Mouse (Mus musculus): ENCODE data around the gene Atad3a.
"Not testable (repeated sequence)": the region's sequence is repeated elsewhere in the genome, so short reads cannot be mapped to it uniquely, and the experiment has no call there.

The Atad3a gene

DNA sequence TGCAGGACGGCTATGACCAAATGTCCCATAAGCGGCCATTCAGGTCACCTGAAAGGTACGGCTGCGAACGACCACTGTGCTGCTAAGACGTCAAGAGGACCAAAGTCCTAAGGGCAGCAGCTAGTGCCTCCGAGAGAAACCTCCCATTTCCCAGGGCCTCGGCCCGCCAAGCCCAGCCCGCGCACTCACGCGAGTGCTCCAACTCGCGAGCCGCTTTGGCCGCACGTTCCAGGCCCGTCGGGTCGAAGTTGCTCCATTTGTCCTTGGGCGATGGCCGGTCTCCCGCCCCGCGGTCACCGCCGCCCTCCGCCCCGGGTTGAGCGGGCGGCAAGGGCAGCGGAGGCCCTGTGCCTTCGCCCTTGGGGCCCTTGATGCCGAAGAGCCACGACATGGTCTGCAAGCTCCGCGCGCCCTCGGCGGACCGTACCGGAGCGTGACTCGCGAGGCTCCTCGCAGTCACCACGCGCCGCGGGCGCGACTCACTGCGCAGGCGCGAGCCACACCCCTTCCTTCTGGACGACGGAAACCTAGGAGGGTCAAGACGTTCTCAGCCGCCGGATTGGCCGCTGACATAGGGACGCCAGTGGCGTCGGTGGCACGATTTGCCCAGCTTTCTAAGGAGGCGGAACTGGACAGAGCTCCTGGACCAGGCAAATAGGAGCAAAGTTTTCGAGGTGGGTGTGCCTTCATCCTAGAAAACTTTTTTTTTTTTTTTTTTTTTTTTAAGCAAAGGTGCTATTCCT is at the start of gene Atad3a:
Gene Atad3a, minus strand, starts transcription at position 481 of the 743 bp plus-strand sequence.
- ATAC-seq (ENCODE audit: insufficient number of reproducible peaks, low FRiP score, low TSS enrichment), result peak; percentile 89; the same call in 1 of the 2 replicates

DNA sequence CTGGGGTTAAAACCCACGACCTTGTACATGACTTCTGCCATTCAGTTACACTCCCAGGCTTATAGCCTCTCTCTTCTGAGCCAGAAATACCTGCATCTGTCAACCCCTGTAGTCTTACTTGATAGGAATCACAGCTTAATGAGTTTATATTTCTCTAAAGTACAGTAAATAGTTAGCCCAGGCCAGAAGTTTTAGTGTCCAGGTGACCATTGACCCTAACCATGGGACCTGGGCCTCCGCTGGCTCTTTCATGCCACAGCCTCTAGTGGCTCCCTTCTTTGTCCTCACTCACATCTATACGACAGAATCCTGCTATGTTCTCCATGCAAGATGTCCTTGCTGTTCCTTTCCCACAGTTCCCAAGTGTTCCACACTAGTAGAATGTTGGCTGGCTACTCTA is 46.9 kb upstream of the Atad3a start:
- no peak for ATAC-seq (ENCODE audit: insufficient number of reproducible peaks, low FRiP score, low TSS enrichment)

DNA sequence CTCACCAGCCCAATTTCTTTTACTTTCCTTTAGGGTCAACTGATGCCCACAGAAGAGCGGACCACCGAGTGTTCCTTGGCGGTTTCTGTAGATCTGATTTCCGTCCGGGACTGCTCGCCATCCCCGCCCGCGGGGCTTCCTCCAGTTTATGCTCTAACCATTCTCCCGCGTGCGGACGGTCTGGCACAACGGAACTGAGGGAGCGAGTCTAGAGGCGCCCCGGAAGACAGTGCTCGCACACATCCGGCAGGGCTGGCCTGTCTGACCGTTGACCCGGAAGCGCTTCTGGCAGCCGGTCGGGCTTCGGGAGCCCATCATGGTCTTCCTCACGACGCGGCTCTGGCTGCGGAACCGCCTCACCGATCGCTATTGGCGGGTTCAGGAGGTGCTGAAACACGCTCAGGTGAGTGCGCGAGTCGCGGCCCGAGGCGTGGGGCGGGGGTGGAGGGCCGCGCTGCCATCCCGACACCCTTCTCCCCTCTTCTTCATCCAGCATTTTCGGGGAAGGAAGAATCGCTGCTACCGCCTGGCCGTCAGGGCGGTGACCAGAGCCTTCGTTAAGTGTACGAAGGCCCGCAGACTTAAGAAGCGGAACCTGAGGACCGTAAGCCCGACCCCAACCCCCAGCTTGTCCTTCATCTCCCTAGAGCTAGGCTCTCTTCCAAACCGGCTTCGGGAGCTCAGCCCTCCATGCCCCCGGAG is 42.6 kb upstream of the Atad3a start:
- peak; percentile 91; the same call in 1 of the 2 replicates for ATAC-seq (ENCODE audit: insufficient number of reproducible peaks, low FRiP score, low TSS enrichment)

DNA sequence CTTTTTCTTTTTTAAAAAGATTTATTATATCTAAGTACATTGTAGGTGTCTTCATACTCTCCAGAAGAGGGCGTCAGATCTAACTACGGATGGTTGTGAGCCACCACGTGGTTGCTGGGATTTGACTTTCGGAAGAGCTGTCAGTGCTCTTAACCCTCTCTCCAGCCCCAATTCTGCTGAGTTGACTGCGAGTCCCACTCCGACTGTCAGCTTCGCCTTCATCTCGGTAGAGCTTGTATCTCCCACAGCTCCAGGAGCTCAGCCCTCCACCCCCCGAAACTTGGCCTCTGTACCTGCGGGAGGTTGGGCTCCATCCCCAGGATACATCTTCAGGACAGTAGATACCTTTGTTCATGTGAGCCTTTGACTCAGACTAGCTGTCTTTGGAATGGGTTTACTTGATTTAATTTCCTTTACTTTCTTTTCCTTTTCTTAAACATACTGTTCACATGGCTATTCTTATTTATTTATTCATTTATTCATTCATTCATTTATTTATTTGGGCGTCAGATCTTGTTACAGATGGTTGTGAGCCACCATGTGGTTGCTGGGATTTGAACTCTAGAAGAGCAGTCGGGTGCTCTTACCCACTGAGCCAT is 41.9 kb upstream of the Atad3a start, which contains the start of gene Mrpl20:
Gene Mrpl20, plus strand, starts transcription at position 138 of the 599 bp plus-strand sequence.
- no peak for ATAC-seq (ENCODE audit: insufficient number of reproducible peaks, low FRiP score, low TSS enrichment)

DNA sequence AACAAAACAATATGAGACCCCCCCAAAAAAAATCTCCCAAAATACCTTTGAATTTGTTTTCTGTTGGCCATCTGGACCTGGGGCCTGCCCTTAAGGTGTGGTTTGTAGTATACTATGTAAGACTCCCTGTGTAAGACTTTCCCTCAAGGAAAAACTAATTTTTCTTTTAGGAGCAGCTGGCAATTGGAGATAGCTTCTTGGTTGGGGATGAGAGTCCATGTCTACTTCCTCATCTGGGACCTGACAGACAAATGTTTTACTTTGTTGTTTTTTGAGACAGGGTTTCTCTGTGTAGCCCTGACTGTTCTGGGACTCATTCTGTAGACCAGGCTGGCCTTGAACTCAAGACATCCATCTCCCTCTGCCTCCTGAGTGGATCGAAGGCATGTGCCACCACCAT is 41.2 kb upstream of the Atad3a start:
- ATAC-seq (ENCODE audit: insufficient number of reproducible peaks, low FRiP score, low TSS enrichment), result no peak

DNA sequence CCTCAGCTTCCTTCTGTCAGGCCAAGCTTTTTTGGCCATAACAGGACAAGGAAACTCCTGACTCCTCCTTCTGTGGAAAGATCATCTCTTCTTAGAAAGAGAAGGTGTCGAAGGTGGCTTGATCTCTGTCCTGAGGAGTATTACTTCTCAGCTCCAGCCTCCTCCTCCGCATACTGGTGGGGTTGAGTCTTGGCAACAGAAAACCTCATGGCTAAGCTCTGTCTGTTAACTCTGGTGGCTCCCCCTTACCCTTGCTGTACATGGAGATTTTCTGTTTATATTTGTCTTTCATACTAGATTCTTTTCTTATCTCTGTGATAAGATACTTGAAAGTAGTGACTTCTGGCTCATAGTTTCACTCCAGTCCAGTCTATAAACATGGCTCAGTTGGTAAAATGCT is 32.8 kb upstream of the Atad3a start:
- ATAC-seq (ENCODE audit: insufficient number of reproducible peaks, low FRiP score, low TSS enrichment), result no peak

DNA sequence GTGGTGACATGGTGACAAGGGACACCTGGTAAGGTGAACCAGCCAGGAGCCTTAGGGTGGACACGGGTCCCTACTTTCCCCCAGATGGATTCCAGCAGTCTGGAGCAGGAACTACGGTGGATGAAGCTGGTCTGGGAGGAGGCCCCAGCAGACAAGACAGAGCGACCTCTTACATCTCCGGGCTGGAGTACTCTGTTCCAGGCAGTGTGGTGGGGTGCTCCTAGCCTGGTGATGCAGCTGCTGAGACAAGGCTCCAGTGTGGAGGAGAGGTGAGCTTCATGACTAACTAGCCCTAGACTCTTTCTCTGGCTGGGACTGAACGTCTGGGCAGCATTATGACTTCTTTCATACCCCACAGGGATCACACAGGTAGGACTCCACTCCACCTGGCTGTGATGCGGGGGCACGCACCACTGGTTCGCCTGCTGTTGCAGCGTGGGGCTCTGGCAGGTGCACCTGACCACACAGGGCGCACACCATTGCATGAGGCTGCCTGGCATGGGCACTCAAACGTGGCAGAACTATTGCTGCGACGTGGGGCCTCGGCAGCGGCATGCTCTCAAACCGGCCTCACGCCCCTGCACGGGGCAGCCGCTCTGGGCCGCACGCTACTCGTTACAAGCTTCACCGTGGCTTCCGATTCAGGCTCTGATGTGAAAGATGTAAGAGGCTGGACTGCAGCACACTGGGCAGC is 30.5 kb upstream of the Atad3a start:
- ATAC-seq (ENCODE audit: insufficient number of reproducible peaks, low FRiP score, low TSS enrichment), result no peak

DNA sequence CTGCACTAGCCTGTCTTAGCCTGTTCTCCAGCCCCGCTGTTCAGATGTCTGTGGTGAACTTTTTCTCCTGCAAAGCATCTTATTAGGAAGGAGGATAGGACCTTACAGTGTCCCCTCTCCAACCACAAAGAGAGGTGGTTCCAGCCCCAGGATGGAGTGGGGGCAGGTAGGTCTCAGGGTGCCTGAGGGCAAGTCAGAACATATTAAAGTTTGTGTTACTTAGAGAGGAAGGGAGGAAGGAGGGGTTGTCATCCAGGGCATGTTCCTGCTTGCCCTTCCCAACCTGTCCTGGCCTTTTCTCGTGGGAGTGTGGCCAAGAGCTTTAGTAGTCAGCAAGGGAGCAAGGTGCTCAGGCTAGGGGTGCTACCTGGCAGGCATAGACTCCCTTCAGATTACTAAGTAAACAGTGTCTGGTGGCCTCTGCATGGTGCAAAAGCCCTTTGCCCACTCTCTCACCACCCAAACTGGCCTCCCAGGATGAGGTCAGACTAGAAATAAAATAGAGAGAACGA is 29.8 kb upstream of the Atad3a start:
- ATAC-seq (ENCODE audit: insufficient number of reproducible peaks, low FRiP score, low TSS enrichment), result no peak

DNA sequence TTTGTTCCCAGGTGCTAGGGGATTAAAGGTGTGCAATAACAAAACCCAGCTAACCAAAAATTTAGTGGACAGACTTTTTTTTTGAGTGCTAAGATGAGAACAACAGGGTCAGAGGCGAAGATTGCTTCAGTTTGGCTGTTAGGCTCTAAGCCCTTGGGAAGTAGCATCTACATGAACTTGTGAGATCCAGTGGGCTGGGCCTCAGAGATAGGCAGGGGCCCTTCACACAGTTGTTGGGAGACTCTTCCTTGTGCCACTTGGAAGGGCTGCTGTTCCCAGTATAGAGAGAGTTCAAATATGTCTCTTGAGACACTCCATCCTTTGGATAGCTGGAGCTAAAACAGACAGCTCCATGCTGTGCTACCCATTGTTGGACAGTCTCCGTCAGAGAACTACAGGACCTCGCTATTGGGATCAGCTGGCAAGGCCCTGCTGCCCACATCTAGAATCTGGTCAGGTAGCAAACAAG is 29.2 kb upstream of the Atad3a start, which contains the start of gene Ankrd65:
Gene Ankrd65, plus strand, starts transcription at position 419 of the 469 bp plus-strand sequence.
- no peak for ATAC-seq (ENCODE audit: insufficient number of reproducible peaks, low FRiP score, low TSS enrichment)

DNA sequence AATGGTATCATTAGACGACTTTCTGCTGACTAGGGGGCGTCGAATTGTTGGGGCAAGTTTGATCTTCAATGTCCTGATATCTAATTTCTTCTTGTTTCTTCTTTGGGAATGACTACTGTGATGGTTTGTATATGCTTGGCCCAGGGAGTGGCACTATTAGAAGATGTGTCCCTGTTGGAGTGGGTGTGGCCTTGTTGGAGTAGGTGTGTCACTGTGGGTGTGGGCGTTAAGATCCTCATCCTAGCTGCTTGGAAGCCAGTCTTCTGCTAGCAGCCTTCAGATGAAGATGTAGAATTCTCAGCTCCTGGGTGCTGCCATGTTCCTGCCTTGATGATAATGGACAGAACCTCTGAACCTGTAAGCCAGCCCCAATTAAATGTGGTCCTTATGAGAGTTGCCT is 27.9 kb upstream of the Atad3a start:
- ATAC-seq (ENCODE audit: insufficient number of reproducible peaks, low FRiP score, low TSS enrichment), result not testable (repeated sequence)

DNA sequence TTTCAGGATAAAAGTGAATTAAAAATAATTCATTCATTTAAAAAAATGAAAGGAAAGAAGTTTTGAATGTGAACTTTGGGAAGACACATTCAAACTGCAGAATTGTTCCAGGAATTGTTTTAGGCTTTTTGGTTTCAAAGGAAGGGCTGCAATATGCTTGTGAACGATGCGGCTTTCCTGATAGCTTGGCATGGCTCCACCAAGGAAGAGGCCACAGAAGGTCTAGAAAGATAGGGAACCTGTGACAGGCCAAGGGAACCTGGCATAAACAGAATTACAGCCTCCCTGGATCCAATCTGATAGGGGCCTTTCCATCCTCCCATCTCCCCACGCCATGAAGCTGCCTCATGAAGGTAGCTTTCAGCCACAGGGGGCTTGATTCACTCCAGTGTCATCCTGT is 27.4 kb upstream of the Atad3a start:
- no peak for ATAC-seq (ENCODE audit: insufficient number of reproducible peaks, low FRiP score, low TSS enrichment)

DNA sequence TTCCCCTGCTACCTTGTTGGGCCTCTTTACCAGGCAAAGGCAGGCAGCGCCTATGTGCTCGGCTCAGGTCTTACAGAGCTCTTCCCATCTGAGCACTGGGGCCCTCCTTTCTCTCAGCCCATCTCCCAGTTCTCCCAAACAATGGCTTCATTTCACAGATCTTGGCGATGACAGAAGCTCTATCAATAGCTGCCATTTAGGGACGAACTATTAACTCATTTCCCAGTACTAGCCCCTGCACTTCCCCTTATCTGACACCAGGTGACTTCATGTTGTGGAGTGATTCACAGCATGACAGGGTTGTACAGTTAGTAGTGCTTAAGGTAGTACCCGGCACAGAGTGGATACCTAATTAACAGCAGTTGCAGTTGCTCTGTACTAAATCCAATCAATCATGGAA is 24.9 kb upstream of the Atad3a start, which contains the start of gene Tmem88b:
Gene Tmem88b, minus strand, starts transcription at position 56 of the 400 bp plus-strand sequence.
- no peak for ATAC-seq (ENCODE audit: insufficient number of reproducible peaks, low FRiP score, low TSS enrichment)

DNA sequence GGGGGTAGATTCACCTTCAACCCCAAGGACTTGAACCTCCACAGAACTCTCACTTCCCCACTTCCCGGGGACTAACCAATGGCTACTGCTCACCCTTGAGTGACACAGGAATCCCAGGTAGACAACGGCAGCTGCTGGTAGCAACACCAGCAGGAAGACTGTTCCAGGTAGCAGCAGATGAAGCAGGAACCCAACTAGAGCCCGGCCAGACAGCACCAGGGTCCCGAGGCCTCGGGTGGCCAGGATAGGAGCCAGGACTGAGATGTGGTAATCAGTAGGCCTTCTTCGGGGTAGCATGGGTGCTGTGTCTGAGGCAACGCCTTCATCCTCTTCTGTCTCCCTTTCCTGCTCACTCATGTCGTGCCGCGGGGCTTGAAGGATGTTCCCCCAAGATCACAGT is 24.4 kb upstream of the Atad3a start:
- ATAC-seq (ENCODE audit: insufficient number of reproducible peaks, low FRiP score, low TSS enrichment), result no peak

DNA sequence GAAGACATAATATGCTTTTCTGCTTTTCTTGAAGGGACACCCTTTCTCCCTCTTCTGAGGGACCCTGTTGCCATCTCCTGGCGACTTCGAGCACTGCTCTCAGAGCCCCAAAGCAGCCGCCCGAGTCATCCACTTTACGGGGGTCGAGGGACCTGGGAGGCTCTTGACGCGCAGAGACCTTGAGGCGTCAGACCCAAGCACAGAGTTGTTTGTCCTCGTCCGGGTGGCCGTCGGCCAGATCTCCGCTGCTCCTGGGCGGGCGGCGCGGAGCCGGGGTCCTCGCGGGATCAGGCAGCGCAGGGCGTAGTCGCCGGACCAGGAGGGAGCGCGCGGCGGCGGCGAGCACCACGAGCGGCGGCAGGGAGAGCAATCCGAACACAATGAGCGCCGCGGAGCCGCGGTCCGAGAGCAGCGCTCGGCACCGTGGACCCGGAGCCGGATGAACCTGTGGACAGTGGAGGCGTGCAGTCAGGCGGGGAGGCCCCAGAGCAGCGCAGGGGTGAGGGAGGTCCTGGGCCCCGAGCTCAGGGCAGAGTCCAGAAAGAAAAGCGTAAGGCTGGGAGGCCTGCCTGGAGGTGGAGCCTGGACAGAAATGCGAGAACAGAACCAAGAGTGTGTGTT is 23.3 kb upstream of the Atad3a start:
- ATAC-seq (ENCODE audit: insufficient number of reproducible peaks, low FRiP score, low TSS enrichment), result peak; percentile 84

DNA sequence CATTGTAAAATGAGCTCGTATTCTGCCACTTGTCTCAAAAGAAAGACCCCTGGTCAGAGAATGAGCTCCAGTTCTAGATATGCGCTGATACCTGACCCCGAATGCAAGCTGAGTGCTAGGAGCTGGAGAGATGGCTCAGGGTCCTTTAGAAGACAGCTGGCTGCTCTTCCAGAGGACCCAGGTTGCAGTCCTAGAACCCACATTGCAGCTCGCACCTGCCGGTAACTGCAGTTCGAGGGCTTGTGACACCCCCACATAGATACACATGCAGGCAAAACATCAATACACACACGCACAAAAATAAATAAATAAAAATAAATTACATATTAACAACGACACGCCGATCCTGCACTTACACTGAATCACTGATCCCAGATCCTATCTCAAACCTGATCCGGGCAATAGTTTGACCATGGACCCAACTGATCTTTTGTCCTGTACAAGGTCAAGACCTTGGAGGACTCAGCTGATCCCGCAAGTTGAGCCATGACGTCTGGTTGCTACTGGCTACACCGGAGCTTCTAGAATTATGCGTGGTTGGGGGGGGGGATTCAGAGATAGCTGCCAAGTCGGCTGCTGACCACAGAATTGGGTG is 22.7 kb upstream of the Atad3a start:
- no peak; the same call in 1 of the 2 replicates for ATAC-seq (ENCODE audit: insufficient number of reproducible peaks, low FRiP score, low TSS enrichment)

DNA sequence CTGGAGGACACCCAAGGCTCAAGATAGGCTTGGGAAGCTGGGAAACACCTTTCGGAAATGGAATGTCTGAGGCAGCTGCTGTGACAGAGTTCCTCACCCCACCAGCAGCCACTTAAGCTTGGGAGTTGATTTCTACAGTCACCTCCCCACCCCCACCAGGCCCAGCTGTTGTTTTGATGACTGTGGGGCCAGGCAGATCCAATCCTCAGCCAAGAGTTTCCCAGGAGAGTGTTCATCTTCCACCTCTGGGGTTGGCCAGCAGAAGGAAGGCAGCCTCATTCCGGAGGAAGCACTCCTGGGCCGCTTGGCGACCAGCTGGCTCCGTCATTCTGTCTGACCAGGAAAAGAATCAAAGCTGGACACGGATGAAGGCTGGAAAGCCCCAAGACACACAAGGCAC is 20.0 kb upstream of the Atad3a start:
- ATAC-seq (ENCODE audit: insufficient number of reproducible peaks, low FRiP score, low TSS enrichment), result no peak

DNA sequence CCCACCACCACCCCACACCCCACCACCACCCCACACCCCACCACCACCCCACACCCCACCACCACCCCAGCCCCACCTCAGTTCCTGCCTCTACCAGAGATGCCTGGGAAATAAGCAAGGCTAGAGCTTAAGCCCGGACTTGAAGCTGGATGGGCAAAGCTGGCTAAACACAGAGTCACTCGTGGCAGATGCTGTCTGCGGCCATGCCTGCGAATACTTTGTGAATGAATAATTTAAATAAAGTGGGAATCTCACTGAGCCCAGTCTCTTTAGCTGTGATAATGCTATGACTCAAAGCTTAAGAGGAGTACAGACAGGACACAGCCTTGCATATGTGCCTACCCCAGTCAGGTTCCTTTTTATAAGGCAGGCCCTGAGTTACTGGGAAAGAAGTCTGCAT is 18.6 kb upstream of the Atad3a start:
- no peak for ATAC-seq (ENCODE audit: insufficient number of reproducible peaks, low FRiP score, low TSS enrichment)

DNA sequence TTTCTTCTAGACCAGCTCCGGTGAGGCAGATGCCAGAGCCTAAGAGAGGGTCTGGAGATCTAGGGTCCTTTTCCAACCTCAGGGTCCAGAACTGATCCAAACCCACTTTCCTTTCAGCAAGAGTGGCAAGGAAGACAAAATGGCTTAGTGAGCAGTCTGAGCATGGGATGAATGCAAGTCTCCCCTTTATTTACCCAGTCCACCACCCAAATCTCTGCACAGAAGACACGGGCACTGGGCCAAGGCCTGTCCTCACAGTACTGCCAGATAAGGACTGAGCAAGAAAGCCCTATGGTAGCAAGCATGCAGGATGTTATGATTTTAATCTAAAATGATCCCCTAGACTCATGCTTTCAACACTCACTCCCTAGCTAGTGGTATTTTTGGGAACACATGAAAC is 16.9 kb upstream of the Atad3a start:
- no peak for ATAC-seq (ENCODE audit: insufficient number of reproducible peaks, low FRiP score, low TSS enrichment)

DNA sequence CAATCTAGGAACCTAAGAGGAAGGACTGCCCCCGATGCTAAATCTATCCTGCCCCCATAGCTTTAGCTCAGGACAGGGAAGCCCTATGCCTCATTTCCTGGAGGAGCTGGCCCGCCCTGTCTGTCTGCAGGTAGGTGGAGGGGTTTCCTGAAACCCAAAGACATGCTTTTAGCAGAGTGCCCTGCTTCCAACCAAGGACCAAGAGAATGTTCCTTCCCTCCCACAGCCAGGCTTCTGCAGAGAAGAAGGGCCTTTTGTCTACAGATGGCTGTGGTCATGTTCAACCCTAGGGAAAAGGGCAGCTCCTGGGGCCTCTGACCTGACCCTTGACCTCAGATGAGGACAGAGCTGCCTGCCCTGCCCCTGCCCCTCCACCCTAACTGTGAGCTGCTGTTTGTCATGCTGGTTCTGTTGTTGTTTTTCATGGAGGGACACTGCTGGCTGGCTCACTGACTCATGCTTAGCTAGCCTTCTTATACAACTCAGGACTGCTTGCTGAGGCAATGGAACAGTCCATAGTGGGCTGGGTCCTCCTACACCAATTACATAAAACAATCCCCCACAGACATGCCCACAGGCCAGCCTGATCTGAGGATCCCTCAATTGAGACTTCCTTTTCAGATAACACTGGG is 15.9 kb upstream of the Atad3a start:
- no peak for ATAC-seq (ENCODE audit: insufficient number of reproducible peaks, low FRiP score, low TSS enrichment)

Measured in cerebellum, adult (tissue).